Mouse (Mus musculus): ENCODE data around the gene Ppp1r15b. TPM values are rescaled to one million over a fixed set of nuclear protein-coding genes. Genes with fewer than 3 reads are reported as not detected.

Ppp1r15b gene
- 47.6 and 50.6 TPM in 2 replicates for total RNA-seq (2012; rRNA removed)
- total RNA-seq (2014; rRNA removed): 46.7 and 47.5 TPM in 2 replicates
- polyA plus RNA-seq (2012; ENCODE audit: insufficient read length, low read depth): 31.4 and 33.1 TPM in 2 replicates

GRCm38 (mm10) chr1:133130638-133131560 is at the start of gene Ppp1r15b:
Gene Ppp1r15b, plus strand, starts transcription at chr1:133131143.
- DNase-seq (ENCODE audit: extremely low read depth): peak; percentile 99
- Histone ChIP-seq H3K27me3 (replicated peaks) (no peaks in the 10 kb centered on the region), H3K4me1 (ENCODE audit: control insufficient read depth in 1 of 2, insufficient read depth in 2 of 2) (peaks cover 0 to 5% of the 10 kb centered on the region in 2 experiments; a peak in 2 of 4 replicates), H3K9me3 (replicated peaks; ENCODE audit: low read length) (no peaks in the 10 kb centered on the region), H3K36me3 (replicated peaks in 1 of 2; ENCODE audit: control insufficient read depth in 1 of 2, insufficient read depth in 1 of 2, low read length in 1 of 2) (peaks cover 25 to 27% of the 10 kb centered on the region in 2 experiments), H3K27ac (ENCODE audit: insufficient read depth, low read depth) (peak within 1 kb of the TSS; percentile 96), H3K9ac (ENCODE audit: insufficient read depth, low read depth) (peak within 1 kb of the TSS; percentile 96), H3K4me2 (ENCODE audit: insufficient read depth, low read depth, poor library complexity, severe bottlenecking) (peak within 1 kb of the TSS; percentile 95), H3K4me3 (replicated peaks in 1 of 3; ENCODE audit: low read depth in 2 of 3, low read length in 2 of 3, poor library complexity in 1 of 3) (peak within 1 kb of the TSS; percentile 94 to 99 (median 98)), H3K79me2 (replicated peaks; ENCODE audit: control insufficient read depth, extremely low read depth, insufficient read depth, poor library complexity, severe bottlenecking) (peaks cover 47% of the 10 kb centered on the region)
- dilution Hi-C loops (cut with MboI; ENCODE audit: extremely low pct_ligation_motif_present, extremely low pct_unique_long_range_greater_than_20kb, low sequenced_read_pairs): no loop called here
- in situ Hi-C loops (cut with MboI; ENCODE audit: low pct_ligation_motif_present, low pct_unique_long_range_greater_than_20kb, low sequenced_read_pairs): no loop called here
- TF ChIP-seq USF2 (conservative IDR thresholded peaks at IDR 0.05; ENCODE audit: low read depth, low read length) (no peak), CHD2 (IDR thresholded peaks at IDR 0.05; ENCODE audit: low read length) (peak; percentile 58; the same call in 1 of the 2 replicates), MAX (IDR thresholded peaks at IDR 0.05; ENCODE audit: low read length) (peak; percentile 98), JUN (IDR thresholded peaks at IDR 0.05; ENCODE audit: insufficient read depth, low read depth, low read length) (peak; percentile 91), NELFE (IDR thresholded peaks at IDR 0.05; ENCODE audit: low read depth, low read length) (peak; percentile 70), CTCF (conservative IDR thresholded peaks at IDR 0.05 in 1 of 2, IDR thresholded peaks at IDR 0.05 in 1 of 2; ENCODE audit: low read depth in 2 of 2, low read length in 2 of 2) (no peak), NRF1 (IDR thresholded peaks at IDR 0.05; ENCODE audit: low read depth, low read length) (peak; percentile 82), ZKSCAN1 (IDR thresholded peaks at IDR 0.05; ENCODE audit: borderline replicate concordance, low read depth, low read length) (no peak), MAZ (IDR thresholded peaks at IDR 0.05; ENCODE audit: low read depth, low read length) (peak; percentile 95; the same call in 1 of the 2 replicates), KAT2A (IDR thresholded peaks at IDR 0.05; ENCODE audit: insufficient replicate concordance, low read length) (0 out of 2 replicates have a peak, but pooled peaks have one; percentile 61), MAFK (IDR thresholded peaks at IDR 0.05; ENCODE audit: insufficient replicate concordance, low read length) (no peak), JUND (conservative IDR thresholded peaks at IDR 0.05; ENCODE audit: low read depth, low read length) (peak; percentile 96), POLR2A (IDR thresholded peaks at IDR 0.05; ENCODE audit: low read depth, low read length) (peak; percentile 79), IRF4 (IDR thresholded peaks at IDR 0.05; ENCODE audit: low read depth, low read length) (peak; percentile 97), RCOR1 (conservative IDR thresholded peaks at IDR 0.05; ENCODE audit: low read depth, low read length) (no peak), USF1 (IDR thresholded peaks at IDR 0.05; ENCODE audit: low read depth, low read length) (0 out of 2 replicates have a peak, but pooled peaks have one; percentile 9), BHLHE40 (IDR thresholded peaks at IDR 0.05; ENCODE audit: low read depth, low read length) (peak; percentile 82), GABPA (IDR thresholded peaks at IDR 0.05; ENCODE audit: insufficient replicate concordance, low read depth, low read length) (no peak), RAD21 (IDR thresholded peaks at IDR 0.05; ENCODE audit: low read depth, low read length) (no peak), ZNF384 (IDR thresholded peaks at IDR 0.05; ENCODE audit: low read depth, low read length) (no peak), MEF2A (IDR thresholded peaks at IDR 0.05; ENCODE audit: borderline replicate concordance, low read depth, low read length) (peak; percentile 69), UBTF (IDR thresholded peaks at IDR 0.05; ENCODE audit: low read depth, low read length) (peak; percentile 83; the same call in 1 of the 2 replicates), TBP (conservative IDR thresholded peaks at IDR 0.05; ENCODE audit: low read depth, low read length) (peak; percentile 74), MYC (IDR thresholded peaks at IDR 0.05; ENCODE audit: low read depth, low read length) (peak; percentile 100), ELF1 (IDR thresholded peaks at IDR 0.05; ENCODE audit: low read depth, low read length) (peak; percentile 99), TCF12 (IDR thresholded peaks at IDR 0.05; ENCODE audit: low read depth, low read length) (peak; percentile 89), ZC3H11A (IDR thresholded peaks at IDR 0.05; ENCODE audit: low read depth, low read length) (no peak), EP300 (IDR thresholded peaks at IDR 0.05; ENCODE audit: low read length) (peak; percentile 90), ETS1 (conservative IDR thresholded peaks at IDR 0.05; ENCODE audit: low read depth, low read length) (peak; percentile 46), HCFC1 (IDR thresholded peaks at IDR 0.05; ENCODE audit: low read depth, low read length) (peak; percentile 83), MXI1 (IDR thresholded peaks at IDR 0.05; ENCODE audit: low read depth, low read length) (no peak), CHD1 (IDR thresholded peaks at IDR 0.05; ENCODE audit: low read depth, low read length) (no peak), SIN3A (IDR thresholded peaks at IDR 0.05; ENCODE audit: low read length) (peak; percentile 75), PAX5 (IDR thresholded peaks at IDR 0.05; ENCODE audit: low read length) (no peak), ZMIZ1 (IDR thresholded peaks at IDR 0.05; ENCODE audit: low read depth, low read length) (0 out of 2 replicates have a peak, but pooled peaks have one; percentile 40), POLR2AphosphoS2 (IDR thresholded peaks at IDR 0.05; ENCODE audit: low read depth, low read length) (0 out of 2 replicates have a peak, but pooled peaks have one; percentile 47), SMC3 (IDR thresholded peaks at IDR 0.05; ENCODE audit: low read depth, low read length) (no peak)

Measured in CH12.LX (cell line).